Mouse (Mus musculus) adrenal gland, postnatal 4 days (tissue): ENCODE data around the gene Gm20489. TPM values are rescaled to one million over a fixed set of nuclear protein-coding genes. Genes with fewer than 3 reads are reported as not detected.
A peak's percentile ranks its signal among the peaks of the same experiment; 100 is the strongest.

Experiments
- DNase-seq, 2 experiments: peaks; one replicate each; pipeline ENCODE4 v3.0.0; 2021 to 2022; ENCODE audit warnings: low spot score in 2 of 2, mixed read lengths in 2 of 2
- long read RNA-seq, 2 experiments: library from polyadenylated mRNA; stranded (forward); transcript quantifications; one replicate each; pipeline ENCODE4 v2.0.0; 2021
- total RNA-seq, 2 experiments: library from RNA; stranded (reverse); gene quantifications; 2 replicates each; pipeline ENCODE4 v1.2.3; 2021

The Gm20489 gene
- total RNA-seq = not detected
- long read RNA-seq, experiment 1 = 0 reads
- long read RNA-seq, experiment 2 = 0 reads

- no peak for DNase-seq
Observed at GRCm38 (mm10) chrX:101268755-101269124, at the start of gene Gm20489. Gm20489 (minus strand) TSS chrX:101269023.

- DNase-seq = no peak
Observed at GRCm38 (mm10) chrX:101313625-101314359, 45.0 kb upstream of the Gm20489 start.

GRCm38 (mm10) chrX:101309299-101309698 lies 40.5 kb upstream of the Gm20489 start:
- DNase-seq = no peak

- no peak for DNase-seq
Observed at GRCm38 (mm10) chrX:101304646-101305045, 35.8 kb upstream of the Gm20489 start.

- DNase-seq = no peak
Observed at GRCm38 (mm10) chrX:101301654-101302053, 32.8 kb upstream of the Gm20489 start.

GRCm38 (mm10) chrX:101300427-101301030 lies 31.7 kb upstream of the Gm20489 start:
- no peak for DNase-seq

- DNase-seq = no peak
Observed at GRCm38 (mm10) chrX:101299473-101300426, 30.9 kb upstream of the Gm20489 start.

- DNase-seq = peak in 1 of 2 experiments; percentile 4
Observed at GRCm38 (mm10) chrX:101299055-101299454, 30.2 kb upstream of the Gm20489 start, which contains the start of gene Nlgn3. Nlgn3 (plus strand) TSS chrX:101299168.

- DNase-seq = no peak
Observed at GRCm38 (mm10) chrX:101290111-101290510, 21.3 kb upstream of the Gm20489 start.

- DNase-seq = no peak
Observed at GRCm38 (mm10) chrX:101289037-101289436, 20.2 kb upstream of the Gm20489 start.

GRCm38 (mm10) chrX:101288432-101288831 lies 19.6 kb upstream of the Gm20489 start:
- DNase-seq = no peak

- no peak for DNase-seq
Observed at GRCm38 (mm10) chrX:101287543-101287942, 18.7 kb upstream of the Gm20489 start.

- no peak for DNase-seq
Observed at GRCm38 (mm10) chrX:101285953-101286670, 17.3 kb upstream of the Gm20489 start.

GRCm38 (mm10) chrX:101285534-101285933 lies 16.7 kb upstream of the Gm20489 start:
- DNase-seq = peak in 1 of 2 experiments; percentile 10

- no peak for DNase-seq
Observed at GRCm38 (mm10) chrX:101282813-101283212, 14.0 kb upstream of the Gm20489 start.

- DNase-seq = peak; percentile 57 to 70
Observed at GRCm38 (mm10) chrX:101273875-101274738, 5.3 kb upstream of the Gm20489 start, which contains the start of gene Med12. Med12 (plus strand) TSS chrX:101274030.

- DNase-seq = no peak
Observed at GRCm38 (mm10) chrX:101273410-101273809, 4.6 kb upstream of the Gm20489 start.

- DNase-seq = no peak
Observed at GRCm38 (mm10) chrX:101268025-101268754, 633 bp downstream of the Gm20489 start, which contains the start of gene Il2rg. Il2rg (minus strand) TSS chrX:101268255.

GRCm38 (mm10) chrX:101266631-101267030 lies 2.2 kb downstream of the Gm20489 start:
- DNase-seq = no peak
